Mouse (Mus musculus): ENCODE data around the gene Nell2. TPM values are rescaled to one million over a fixed set of nuclear protein-coding genes. Genes with fewer than 3 reads are reported as not detected.
"Not testable (repeated sequence)": the region's sequence is repeated elsewhere in the genome, so short reads cannot be mapped to it uniquely, and the experiment has no call there.

Nell2 gene
- total and polyA plus RNA-seq, 3 experiments, result not detected

DNA sequence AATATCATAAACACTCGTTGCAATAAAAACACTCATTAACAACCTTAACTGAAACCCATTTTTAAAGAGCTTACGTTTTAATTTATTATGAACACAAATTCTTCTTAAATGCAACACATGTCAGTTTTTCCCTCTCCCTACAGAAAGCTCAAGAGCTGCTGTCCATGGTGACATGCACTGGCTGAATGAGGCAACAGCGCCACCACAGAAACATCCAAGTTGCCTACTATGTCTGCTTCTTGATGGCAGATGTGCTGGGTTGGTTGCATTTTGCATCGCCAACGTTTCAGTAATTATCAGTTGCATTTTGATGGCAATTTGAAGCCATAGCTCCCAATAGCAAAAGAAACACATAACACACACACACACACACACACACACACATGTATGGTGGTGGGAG, 2.4 kb downstream of the Nell2 start:
- TF ChIP-seq UBTF (IDR thresholded peaks at IDR 0.05; ENCODE audit: low read depth, low read length), result no peak
- no peak for TF ChIP-seq MXI1 (IDR thresholded peaks at IDR 0.05; ENCODE audit: low read depth, low read length)
- TF ChIP-seq ZMIZ1 (IDR thresholded peaks at IDR 0.05; ENCODE audit: low read depth, low read length), result no peak
- no peak for TF ChIP-seq JUND (conservative IDR thresholded peaks at IDR 0.05; ENCODE audit: low read depth, low read length)
- no peak for TF ChIP-seq RCOR1 (conservative IDR thresholded peaks at IDR 0.05; ENCODE audit: low read depth, low read length)
- no peak for TF ChIP-seq HCFC1 (IDR thresholded peaks at IDR 0.05; ENCODE audit: low read depth, low read length)
- TF ChIP-seq POLR2AphosphoS2 (IDR thresholded peaks at IDR 0.05; ENCODE audit: low read depth, low read length), result no peak
- no peak for TF ChIP-seq USF1 (IDR thresholded peaks at IDR 0.05; ENCODE audit: low read depth, low read length)
- no peak for TF ChIP-seq ZNF384 (IDR thresholded peaks at IDR 0.05; ENCODE audit: low read depth, low read length)
- dilution Hi-C loops (cut with MboI; ENCODE audit: extremely low pct_ligation_motif_present, extremely low pct_unique_long_range_greater_than_20kb, low sequenced_read_pairs) (no loop called here), in situ Hi-C loops (cut with MboI; ENCODE audit: low pct_ligation_motif_present, low pct_unique_long_range_greater_than_20kb, low sequenced_read_pairs) (no loop called here)
- Histone ChIP-seq H3K4me2 (ENCODE audit: insufficient read depth, low read depth, poor library complexity, severe bottlenecking) (no peak overlapping the region), H3K9ac (ENCODE audit: insufficient read depth, low read depth) (no peak overlapping the region), H3K36me3 (replicated peaks in 1 of 2; ENCODE audit: control insufficient read depth in 1 of 2, insufficient read depth in 1 of 2, low read length in 1 of 2) (no peaks in the 10 kb centered on the region), H3K27me3 (replicated peaks) (no peaks in the 10 kb centered on the region), H3K9me3 (replicated peaks; ENCODE audit: low read length) (peaks cover 50% of the 10 kb centered on the region), H3K79me2 (replicated peaks; ENCODE audit: control insufficient read depth, extremely low read depth, insufficient read depth, poor library complexity, severe bottlenecking) (no peaks in the 10 kb centered on the region), H3K27ac (ENCODE audit: insufficient read depth, low read depth) (no peak overlapping the region), H3K4me1 (ENCODE audit: control insufficient read depth in 1 of 2, insufficient read depth in 2 of 2) (no peaks in the 10 kb centered on the region), H3K4me3 (replicated peaks in 1 of 3; ENCODE audit: low read depth in 2 of 3, low read length in 2 of 3, poor library complexity in 1 of 3) (no peak overlapping the region)
- DNase-seq (ENCODE audit: extremely low read depth), result no peak

DNA sequence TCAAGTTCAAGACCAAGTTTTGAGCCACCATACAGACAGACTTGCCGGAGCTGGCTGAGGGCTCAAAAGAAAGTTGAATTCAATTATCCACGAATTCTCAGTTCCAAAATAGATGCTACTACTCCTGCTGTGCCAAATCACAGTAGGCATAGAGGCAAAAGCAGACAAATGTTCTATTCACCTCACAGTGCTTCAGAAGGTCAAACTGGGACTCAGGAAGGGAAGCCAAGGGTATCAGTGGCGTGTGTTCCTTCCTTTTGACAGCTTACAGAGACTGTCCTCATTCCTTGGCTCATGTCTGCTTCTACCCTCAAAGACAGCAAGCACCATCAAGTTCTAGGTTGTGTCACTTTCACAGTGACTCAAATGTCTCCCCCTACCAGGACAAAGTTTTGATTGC, 10.2 kb downstream of the Nell2 start:
- in situ Hi-C loops (cut with MboI; ENCODE audit: low pct_ligation_motif_present, low pct_unique_long_range_greater_than_20kb, low sequenced_read_pairs), result no loop called here
- TF ChIP-seq ZKSCAN1 (IDR thresholded peaks at IDR 0.05; ENCODE audit: borderline replicate concordance, low read depth, low read length) (no peak), JUN (IDR thresholded peaks at IDR 0.05; ENCODE audit: insufficient read depth, low read depth, low read length) (no peak), MEF2A (IDR thresholded peaks at IDR 0.05; ENCODE audit: borderline replicate concordance, low read depth, low read length) (no peak), POLR2AphosphoS2 (IDR thresholded peaks at IDR 0.05; ENCODE audit: low read depth, low read length) (no peak), RAD21 (IDR thresholded peaks at IDR 0.05; ENCODE audit: low read depth, low read length) (no peak), E2F4 (IDR thresholded peaks at IDR 0.05; ENCODE audit: insufficient replicate concordance, low read depth, low read length) (no peak), IRF4 (IDR thresholded peaks at IDR 0.05; ENCODE audit: low read depth, low read length) (no peak), BHLHE40 (IDR thresholded peaks at IDR 0.05; ENCODE audit: low read depth, low read length) (no peak), RCOR1 (conservative IDR thresholded peaks at IDR 0.05; ENCODE audit: low read depth, low read length) (no peak), KAT2A (IDR thresholded peaks at IDR 0.05; ENCODE audit: insufficient replicate concordance, low read length) (no peak), MXI1 (IDR thresholded peaks at IDR 0.05; ENCODE audit: low read depth, low read length) (no peak), SIN3A (IDR thresholded peaks at IDR 0.05; ENCODE audit: low read length) (no peak), HCFC1 (IDR thresholded peaks at IDR 0.05; ENCODE audit: low read depth, low read length) (no peak), MAZ (IDR thresholded peaks at IDR 0.05; ENCODE audit: low read depth, low read length) (no peak)

DNA sequence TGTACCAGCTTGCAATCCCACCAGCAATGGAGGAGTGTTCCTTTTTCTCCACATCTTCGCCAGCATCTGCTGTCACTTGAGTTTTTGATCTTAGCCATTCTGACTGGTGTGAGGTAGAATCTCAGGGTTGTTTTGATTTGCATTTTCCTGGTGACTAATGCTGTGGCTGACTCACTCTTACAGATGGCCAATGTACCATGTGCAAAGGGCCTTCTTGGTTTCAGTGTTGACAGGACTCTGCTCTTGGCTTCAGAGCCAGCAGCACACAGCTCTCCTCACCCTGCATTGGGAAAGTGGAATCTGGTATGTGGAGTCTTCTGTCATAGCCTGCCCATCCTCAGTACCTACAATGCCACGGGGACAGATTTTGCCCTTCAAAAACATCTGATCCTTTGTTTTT, 15.1 kb downstream of the Nell2 start:
- H3K27ac ChIP-seq (ENCODE audit: insufficient read depth, low read depth); in situ Hi-C loops (cut with MboI; ENCODE audit: low pct_ligation_motif_present, low pct_unique_long_range_greater_than_20kb, low sequenced_read_pairs); DNase-seq (ENCODE audit: extremely low read depth); H3K4me3 ChIP-seq (replicated peaks in 1 of 3; ENCODE audit: low read depth in 2 of 3, low read length in 2 of 3, poor library complexity in 1 of 3); H3K27me3 ChIP-seq (replicated peaks); H3K4me1 ChIP-seq (ENCODE audit: control insufficient read depth in 1 of 2, insufficient read depth in 2 of 2); H3K4me2 ChIP-seq (ENCODE audit: insufficient read depth, low read depth, poor library complexity, severe bottlenecking); dilution Hi-C loops (cut with MboI; ENCODE audit: extremely low pct_ligation_motif_present, extremely low pct_unique_long_range_greater_than_20kb, low sequenced_read_pairs); H3K36me3 ChIP-seq (replicated peaks in 1 of 2; ENCODE audit: control insufficient read depth in 1 of 2, insufficient read depth in 1 of 2, low read length in 1 of 2); H3K79me2 ChIP-seq (replicated peaks; ENCODE audit: control insufficient read depth, extremely low read depth, insufficient read depth, poor library complexity, severe bottlenecking); H3K9ac ChIP-seq (ENCODE audit: insufficient read depth, low read depth): not testable (repeated sequence)
- H3K9me3 ChIP-seq (replicated peaks; ENCODE audit: low read length), result peaks cover 35% of the 10 kb centered on the region

More for the DNA sequence above, 10.2 kb downstream of the Nell2 start:
- no peak overlapping the region for H3K9ac ChIP-seq (ENCODE audit: insufficient read depth, low read depth)
- DNase-seq (ENCODE audit: extremely low read depth), result no peak
- peaks cover 45% of the 10 kb centered on the region for H3K9me3 ChIP-seq (replicated peaks; ENCODE audit: low read length)
- H3K36me3 ChIP-seq (replicated peaks in 1 of 2; ENCODE audit: control insufficient read depth in 1 of 2, insufficient read depth in 1 of 2, low read length in 1 of 2), result no peaks in the 10 kb centered on the region
- H3K4me3 ChIP-seq (replicated peaks in 1 of 3; ENCODE audit: low read depth in 2 of 3, low read length in 2 of 3, poor library complexity in 1 of 3), result no peak overlapping the region
- no peaks in the 10 kb centered on the region for H3K79me2 ChIP-seq (replicated peaks; ENCODE audit: control insufficient read depth, extremely low read depth, insufficient read depth, poor library complexity, severe bottlenecking)
- H3K27ac ChIP-seq (ENCODE audit: insufficient read depth, low read depth), result no peak overlapping the region
- dilution Hi-C loops (cut with MboI; ENCODE audit: extremely low pct_ligation_motif_present, extremely low pct_unique_long_range_greater_than_20kb, low sequenced_read_pairs), result no loop called here
- H3K4me2 ChIP-seq (ENCODE audit: insufficient read depth, low read depth, poor library complexity, severe bottlenecking), result no peak overlapping the region
- H3K4me1 ChIP-seq (ENCODE audit: control insufficient read depth in 1 of 2, insufficient read depth in 2 of 2), result no peaks in the 10 kb centered on the region
- H3K27me3 ChIP-seq (replicated peaks), result no peaks in the 10 kb centered on the region

All from CH12.LX (cell line).